Mouse (Mus musculus): Measurements from ENCODE around the gene Zfp639. TPM values are rescaled to one million over a fixed set of nuclear protein-coding genes. Genes with fewer than 3 reads are reported as not detected.

Zfp639 gene
- polyA plus RNA-seq, 1 experiment from 2014 or later, result 23.9 TPM

GRCm38 (mm10) chr3:32508666-32509324 lies 1.3 kb upstream of the Zfp639 start:
- Histone ChIP-seq H3K27me3 (ENCODE audit: control insufficient read depth, insufficient read depth, low read length) (no peaks in the 10 kb centered on the region), H3K4me1 (replicated peaks; ENCODE audit: control insufficient read depth, insufficient read depth) (no peaks in the 10 kb centered on the region), H3K9me3 (ENCODE audit: control insufficient read depth, low read length) (no peaks in the 10 kb centered on the region), H3K27ac (replicated peaks) (0 out of 2 replicates have a peak overlapping the region, but pooled peaks have one; percentile 13), H3K4me2 (replicated peaks; ENCODE audit: low read depth) (peak overlapping the region; percentile 72), H3K36me3 (ENCODE audit: control insufficient read depth, insufficient read depth, low read length) (no peaks in the 10 kb centered on the region), H3K9ac (ENCODE audit: low read length) (no peak overlapping the region), H3K4me3 (ENCODE audit: low read depth, low read length) (peak overlapping the region; percentile 21)
- ATAC-seq (ENCODE audit: low FRiP score, low TSS enrichment) (no peak), DNase-seq (ENCODE audit: low spot score) (peak; percentile 68)
- TF ChIP-seq EP300 (optimal IDR thresholded peaks at IDR 0.05) (no peak), CTCF (IDR thresholded peaks at IDR 0.05; ENCODE audit: low read depth) (peak; percentile 91)
- WGBS, result 1% methylated on average over 17 of the region's 17 CpGs

DNA sequence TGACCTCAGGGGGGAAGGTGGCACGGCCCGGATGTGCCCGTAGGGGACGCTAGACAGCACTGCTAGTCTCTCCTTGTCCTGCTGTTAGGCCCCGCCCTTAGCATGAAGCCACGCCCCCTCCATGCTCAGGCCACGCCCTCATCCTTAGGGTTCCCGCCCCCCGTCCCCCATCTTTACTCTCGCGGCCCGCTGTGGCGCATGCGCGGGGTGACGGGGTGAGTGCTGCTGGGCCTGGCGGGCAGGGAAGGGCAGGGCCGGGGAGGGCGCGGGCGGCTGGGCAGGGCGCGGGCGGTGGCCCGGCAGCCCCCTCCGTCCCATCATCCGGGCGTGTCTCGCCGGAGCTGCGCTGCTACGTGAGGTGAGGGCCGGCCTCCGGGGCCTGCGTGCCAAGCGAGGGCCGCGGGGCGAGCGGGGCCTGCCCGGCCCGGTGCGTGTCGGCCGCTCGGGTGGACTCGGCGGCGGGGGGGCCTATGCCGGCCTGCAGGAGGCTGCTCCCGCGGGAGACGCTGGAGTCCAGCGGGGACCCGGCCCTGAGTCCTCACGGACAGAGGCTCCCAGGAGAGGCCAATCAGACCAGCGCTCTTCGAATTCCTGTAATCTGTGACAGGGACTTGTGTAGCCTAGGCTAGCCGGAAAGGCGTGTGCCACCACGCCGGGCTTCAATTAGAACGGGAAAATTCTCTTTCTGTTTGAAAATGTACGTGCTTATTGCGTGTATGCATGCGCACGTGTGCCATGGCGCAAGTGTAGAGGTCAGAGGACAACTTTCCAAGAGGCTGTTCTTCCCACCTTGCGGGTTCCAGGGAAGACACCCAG lies 524 bp downstream of the Zfp639 start:
- H3K27ac ChIP-seq (replicated peaks), result peak overlapping the region; percentile 93
- TF ChIP-seq EP300 (optimal IDR thresholded peaks at IDR 0.05), result no peak
- peak; percentile 91 for TF ChIP-seq CTCF (IDR thresholded peaks at IDR 0.05; ENCODE audit: low read depth)
- peak; percentile 98 for ATAC-seq (ENCODE audit: low FRiP score, low TSS enrichment)

DNA sequence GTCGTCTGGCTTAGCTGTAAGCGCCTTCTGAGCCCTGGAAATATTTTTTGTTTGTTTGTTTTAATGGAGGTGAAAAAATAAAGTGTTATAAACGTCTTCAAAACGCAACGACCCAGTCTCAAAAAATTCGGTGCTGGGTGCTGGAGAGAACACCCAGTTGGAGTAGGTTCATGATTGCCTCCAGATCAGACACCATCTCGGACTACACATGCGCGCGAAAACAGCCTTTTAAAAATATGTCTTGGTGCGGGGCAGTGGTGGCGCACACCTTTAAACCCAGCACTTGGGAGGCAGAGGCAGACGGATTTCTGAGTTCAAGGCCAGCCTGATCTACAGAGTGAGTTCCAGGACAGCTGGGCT lies 1.1 kb downstream of the Zfp639 start:
- ATAC-seq (ENCODE audit: low FRiP score, low TSS enrichment) (no peak), DNase-seq (ENCODE audit: low spot score) (no peak)
- Histone ChIP-seq H3K9me3 (ENCODE audit: control insufficient read depth, low read length) (no peaks in the 10 kb centered on the region), H3K36me3 (ENCODE audit: control insufficient read depth, insufficient read depth, low read length) (no peaks in the 10 kb centered on the region; the same call in 1 of the 2 replicates), H3K4me3 (ENCODE audit: low read depth, low read length) (peak overlapping the region; percentile 90), H3K4me2 (replicated peaks; ENCODE audit: low read depth) (peak overlapping the region; percentile 72), H3K9ac (ENCODE audit: low read length) (peak overlapping the region; percentile 94), H3K27ac (replicated peaks) (peak overlapping the region; percentile 93), H3K27me3 (ENCODE audit: control insufficient read depth, insufficient read depth, low read length) (no peaks in the 10 kb centered on the region), H3K4me1 (replicated peaks; ENCODE audit: control insufficient read depth, insufficient read depth) (no peaks in the 10 kb centered on the region)
- no peak for TF ChIP-seq CTCF (IDR thresholded peaks at IDR 0.05; ENCODE audit: low read depth)
- no peak for TF ChIP-seq EP300 (optimal IDR thresholded peaks at IDR 0.05)
- 3% methylated on average over 13 of the region's 13 CpGs for WGBS

More for the DNA sequence above, 524 bp downstream of the Zfp639 start:
- DNase-seq (ENCODE audit: low spot score), result peak; percentile 99
- under 1% methylated on average over 53 of the region's 69 CpGs for WGBS
- peak overlapping the region; percentile 94 for H3K9ac ChIP-seq (ENCODE audit: low read length)
- peak overlapping the region; percentile 72 for H3K4me2 ChIP-seq (replicated peaks; ENCODE audit: low read depth)
- H3K4me3 ChIP-seq (ENCODE audit: low read depth, low read length), result peak overlapping the region; percentile 90
- no peaks in the 10 kb centered on the region for H3K9me3 ChIP-seq (ENCODE audit: control insufficient read depth, low read length)
- H3K27me3 ChIP-seq (ENCODE audit: control insufficient read depth, insufficient read depth, low read length), result no peaks in the 10 kb centered on the region
- H3K4me1 ChIP-seq (replicated peaks; ENCODE audit: control insufficient read depth, insufficient read depth), result no peaks in the 10 kb centered on the region
- H3K36me3 ChIP-seq (ENCODE audit: control insufficient read depth, insufficient read depth, low read length), result no peaks in the 10 kb centered on the region

DNA sequence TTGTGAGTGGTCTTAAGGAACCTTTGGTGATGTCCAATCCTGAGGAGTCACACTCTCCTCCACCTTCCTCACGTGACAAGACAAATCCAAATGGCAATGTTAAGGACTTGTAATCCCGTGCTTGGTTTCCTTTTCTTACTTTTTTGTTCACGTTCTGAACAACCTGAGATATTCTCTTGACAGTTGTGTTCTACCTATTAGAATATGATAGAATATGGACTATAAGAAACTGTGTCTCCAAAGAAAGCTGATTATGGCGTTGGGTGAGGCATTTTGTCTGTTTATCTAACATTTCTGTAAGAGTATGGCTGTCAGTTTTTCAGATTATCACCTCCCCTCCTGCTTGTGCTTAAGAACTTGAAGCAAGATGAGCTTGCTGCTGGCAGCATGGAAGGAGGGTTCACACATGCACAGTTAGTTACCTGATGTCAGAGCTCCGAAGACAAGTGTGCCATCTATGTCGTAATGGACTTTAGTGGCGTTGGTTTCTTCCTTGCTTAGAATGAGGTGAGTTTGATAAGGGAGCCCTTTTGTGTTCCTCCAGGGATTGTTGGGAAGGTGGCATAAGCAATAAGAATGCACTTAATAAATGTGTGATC lies 2.7 kb downstream of the Zfp639 start:
- ATAC-seq (ENCODE audit: low FRiP score, low TSS enrichment) (no peak), DNase-seq (ENCODE audit: low spot score) (no peak)
- Histone ChIP-seq H3K27me3 (ENCODE audit: control insufficient read depth, insufficient read depth, low read length) (no peaks in the 10 kb centered on the region), H3K9ac (ENCODE audit: low read length) (no peak overlapping the region), H3K4me2 (replicated peaks; ENCODE audit: low read depth) (no peak overlapping the region), H3K27ac (replicated peaks) (no peak overlapping the region), H3K4me3 (ENCODE audit: low read depth, low read length) (no peak overlapping the region), H3K4me1 (replicated peaks; ENCODE audit: control insufficient read depth, insufficient read depth) (no peaks in the 10 kb centered on the region), H3K9me3 (ENCODE audit: control insufficient read depth, low read length) (no peaks in the 10 kb centered on the region), H3K36me3 (ENCODE audit: control insufficient read depth, insufficient read depth, low read length) (peaks cover 2% of the 10 kb centered on the region; the same call in 1 of the 2 replicates)
- TF ChIP-seq EP300 (optimal IDR thresholded peaks at IDR 0.05) (no peak), CTCF (IDR thresholded peaks at IDR 0.05; ENCODE audit: low read depth) (no peak)
- WGBS, result 86% methylated on average over 7 of the region's 7 CpGs

GRCm38 (mm10) chr3:32513528-32513927 lies 3.5 kb downstream of the Zfp639 start:
- no peaks in the 10 kb centered on the region for H3K27me3 ChIP-seq (ENCODE audit: control insufficient read depth, insufficient read depth, low read length)
- H3K4me1 ChIP-seq (replicated peaks; ENCODE audit: control insufficient read depth, insufficient read depth), result no peaks in the 10 kb centered on the region
- H3K4me2 ChIP-seq (replicated peaks; ENCODE audit: low read depth), result no peak overlapping the region
- ATAC-seq (ENCODE audit: low FRiP score, low TSS enrichment) (no peak), DNase-seq (ENCODE audit: low spot score) (no peak)
- no peak overlapping the region for H3K27ac ChIP-seq (replicated peaks)
- no peak overlapping the region for H3K9ac ChIP-seq (ENCODE audit: low read length)
- H3K9me3 ChIP-seq (ENCODE audit: control insufficient read depth, low read length), result no peaks in the 10 kb centered on the region
- no peak for TF ChIP-seq CTCF (IDR thresholded peaks at IDR 0.05; ENCODE audit: low read depth)
- no peak for TF ChIP-seq EP300 (optimal IDR thresholded peaks at IDR 0.05)
- no peak overlapping the region for H3K4me3 ChIP-seq (ENCODE audit: low read depth, low read length)
- peaks cover 4% of the 10 kb centered on the region; the same call in 1 of the 2 replicates for H3K36me3 ChIP-seq (ENCODE audit: control insufficient read depth, insufficient read depth, low read length)

Measured in stomach, postnatal 0 days (tissue).